Mouse (Mus musculus) MEL-GATA-1-ER (cell line): Measurements from ENCODE around the gene Leap2.

Experiments used
- DNase-seq: peaks from one replicate; pipeline ENCODE4 v3.0.0-alpha.2; 2012; ENCODE audit warnings: low read depth; ENCODE audit errors: extremely low read depth

Leap2 gene

GRCm38 (mm10) chr11:53423036-53423435 is at the start of gene Leap2:
Gene Leap2 (minus strand): TSS chr11:53423170.
- DNase-seq, result no peak

GRCm38 (mm10) chr11:53472709-53473108 is 49.7 kb upstream of the Leap2 start:
- DNase-seq, result no peak

- peak; percentile 58 for DNase-seq
Observed at GRCm38 (mm10) chr11:53469968-53470695, 47.2 kb upstream of the Leap2 start, which contains the start of gene Gm9837. Gene Gm9837 (minus strand): TSS chr11:53470479.

- no peak for DNase-seq
Observed at GRCm38 (mm10) chr11:53469294-53469967, 46.5 kb upstream of the Leap2 start.

- DNase-seq, result no peak
Observed at GRCm38 (mm10) chr11:53466231-53466971, 43.4 kb upstream of the Leap2 start.

GRCm38 (mm10) chr11:53463551-53464424 is 40.8 kb upstream of the Leap2 start:
- DNase-seq, result no peak

GRCm38 (mm10) chr11:53461727-53462126 is 38.8 kb upstream of the Leap2 start:
- peak; percentile 58 for DNase-seq

GRCm38 (mm10) chr11:53460192-53460591 is 37.2 kb upstream of the Leap2 start:
- no peak for DNase-seq

GRCm38 (mm10) chr11:53458996-53459395 is 36.0 kb upstream of the Leap2 start:
- DNase-seq, result no peak

GRCm38 (mm10) chr11:53457372-53457954 is 34.5 kb upstream of the Leap2 start:
- DNase-seq, result no peak

GRCm38 (mm10) chr11:53456474-53457371 is 33.8 kb upstream of the Leap2 start, which contains the start of the genes Gm10447 and Shroom1:
Gene Gm10447 (minus strand): TSS chr11:53457110.
Gene Shroom1 (plus strand): TSS chr11:53457205.
- no peak for DNase-seq

GRCm38 (mm10) chr11:53453031-53453430 is 30.1 kb upstream of the Leap2 start:
- DNase-seq, result no peak

- DNase-seq, result no peak
Observed at GRCm38 (mm10) chr11:53452396-53452795, 29.4 kb upstream of the Leap2 start.

GRCm38 (mm10) chr11:53451361-53451760 is 28.4 kb upstream of the Leap2 start:
- no peak for DNase-seq

GRCm38 (mm10) chr11:53450070-53450705 is 27.2 kb upstream of the Leap2 start:
- DNase-seq, result no peak

GRCm38 (mm10) chr11:53448529-53448928 is 25.6 kb upstream of the Leap2 start:
- DNase-seq, result no peak

GRCm38 (mm10) chr11:53447996-53448395 is 25.0 kb upstream of the Leap2 start:
- DNase-seq, result no peak

GRCm38 (mm10) chr11:53446183-53446582 is 23.2 kb upstream of the Leap2 start:
- no peak for DNase-seq

- no peak for DNase-seq
Observed at GRCm38 (mm10) chr11:53445562-53445961, 22.6 kb upstream of the Leap2 start.
